Mouse (Mus musculus) small intestine, adult 10 weeks (tissue): ENCODE data around the gene Hsd17b14. TPM values are rescaled to one million over a fixed set of nuclear protein-coding genes. Genes with fewer than 3 reads are reported as not detected.

ENCODE experiments used
- polyA plus RNA-seq: library from polyadenylated mRNA; stranded (reverse); fragments of 350-450 nt; fragmentation: Illumina TruSeq; extraction: RNeasy Lipid Tissue Mini Kit (QIAGEN cat#74804); gene quantifications from one replicate; pipeline ENCODE4 v1.2.3, GENCODE M21; 2014; ENCODE audit warnings: low replicate concordance

Hsd17b14 gene
- polyA plus RNA-seq: not detected

GRCm38 (mm10) chr7:45554744-45555143 lies at the start of gene Hsd17b14:
Hsd17b14 (plus strand) TSS chr7:45554893.

GRCm38 (mm10) chr7:45509912-45510787 lies 44.5 kb upstream of the Hsd17b14 start, which contains the start of gene Nucb1:
Nucb1 (minus strand) TSS chr7:45510406.

GRCm38 (mm10) chr7:45525809-45526473 lies 28.8 kb upstream of the Hsd17b14 start, which contains the start of the genes Ppp1r15a and Plekha4:
Ppp1r15a (minus strand) TSS chr7:45526268.
Plekha4 (plus strand) TSS chr7:45526330.

GRCm38 (mm10) chr7:45570103-45570741 lies 15.5 kb downstream of the Hsd17b14 start, which contains the start of gene Bcat2:
Bcat2 (plus strand) TSS chr7:45570153.

GRCm38 (mm10) chr7:45617042-45617695 lies 62.5 kb downstream of the Hsd17b14 start, which contains the start of gene Fut1:
Fut1 (plus strand) TSS chr7:45617289.

Other genes starting within 250 kb of the Hsd17b14 start
- 3.0 TPM for gene Trpm4, start 221.1 kb upstream of the Hsd17b14 start, polyA plus RNA-seq
- not detected for gene Hrc, start 219.6 kb upstream of the Hsd17b14 start, polyA plus RNA-seq
- gene Ppfia3, start 187.9 kb upstream of the Hsd17b14 start, polyA plus RNA-seq: not detected
- gene Lin7b, start 184.3 kb upstream of the Hsd17b14 start, polyA plus RNA-seq: not detected
- gene Snrnp70, start 159.2 kb upstream of the Hsd17b14 start, polyA plus RNA-seq: 55.6 TPM
- gene Kcna7, start 149.2 kb upstream of the Hsd17b14 start, polyA plus RNA-seq: not detected
- gene Ntf5, start 141.2 kb upstream of the Hsd17b14 start, polyA plus RNA-seq: not detected
- gene Lhb, start 134.1 kb upstream of the Hsd17b14 start, polyA plus RNA-seq: not detected
- gene Gys1, start 120.0 kb upstream of the Hsd17b14 start, polyA plus RNA-seq: 1.0 TPM
- not detected for gene Ruvbl2, start 116.8 kb upstream of the Hsd17b14 start, polyA plus RNA-seq
- 6.2 TPM for gene Ftl1, start 95.0 kb upstream of the Hsd17b14 start, polyA plus RNA-seq
- 1.2 TPM for gene Bax, start 88.0 kb upstream of the Hsd17b14 start, polyA plus RNA-seq
- not detected for gene Tulp2, start 73.0 kb upstream of the Hsd17b14 start, polyA plus RNA-seq
- gene Gm45808, start 68.1 kb upstream of the Hsd17b14 start, polyA plus RNA-seq: not detected
- gene Dhdh, start 66.1 kb upstream of the Hsd17b14 start, polyA plus RNA-seq: 1.6 TPM
- 48.1 TPM for gene Nucb1, start 44.5 kb upstream of the Hsd17b14 start, polyA plus RNA-seq
- gene Ppp1r15a, start 28.6 kb upstream of the Hsd17b14 start, polyA plus RNA-seq: 0.59 TPM
- gene Plekha4, start 28.6 kb upstream of the Hsd17b14 start, polyA plus RNA-seq: not detected
- gene Bcat2, start 15.3 kb downstream of the Hsd17b14 start, polyA plus RNA-seq: 0.93 TPM
- gene Fgf21, start 60.6 kb downstream of the Hsd17b14 start, polyA plus RNA-seq: not detected
- not detected for gene Fut1, start 62.4 kb downstream of the Hsd17b14 start, polyA plus RNA-seq
- not detected for gene Izumo1, start 66.9 kb downstream of the Hsd17b14 start, polyA plus RNA-seq
- gene Rasip1, start 72.6 kb downstream of the Hsd17b14 start, polyA plus RNA-seq: not detected
- not detected for gene Mamstr, start 85.1 kb downstream of the Hsd17b14 start, polyA plus RNA-seq
- 0.22 TPM for gene Fut2, start 111.5 kb downstream of the Hsd17b14 start, polyA plus RNA-seq
- not detected for gene Ntn5, start 129.1 kb downstream of the Hsd17b14 start, polyA plus RNA-seq
- gene Sec1, start 139.5 kb downstream of the Hsd17b14 start, polyA plus RNA-seq: not detected
- not detected for gene Car11, start 144.9 kb downstream of the Hsd17b14 start, polyA plus RNA-seq
- gene Dbp, start 150.2 kb downstream of the Hsd17b14 start, polyA plus RNA-seq: 3.8 TPM
- gene Rpl18, start 160.6 kb downstream of the Hsd17b14 start, polyA plus RNA-seq: 1.6 TPM
- gene Sphk2, start 163.1 kb downstream of the Hsd17b14 start, polyA plus RNA-seq: 1.3 TPM
- gene Fam83e, start 166.3 kb downstream of the Hsd17b14 start, polyA plus RNA-seq: 3.8 TPM
- gene Spaca4, start 170.9 kb downstream of the Hsd17b14 start, polyA plus RNA-seq: not detected
- gene Lmtk3, start 228.8 kb downstream of the Hsd17b14 start, polyA plus RNA-seq: not detected
- gene Sult2b1, start 229.8 kb downstream of the Hsd17b14 start, polyA plus RNA-seq: 5.5 TPM